In the genomic region with DNA sequence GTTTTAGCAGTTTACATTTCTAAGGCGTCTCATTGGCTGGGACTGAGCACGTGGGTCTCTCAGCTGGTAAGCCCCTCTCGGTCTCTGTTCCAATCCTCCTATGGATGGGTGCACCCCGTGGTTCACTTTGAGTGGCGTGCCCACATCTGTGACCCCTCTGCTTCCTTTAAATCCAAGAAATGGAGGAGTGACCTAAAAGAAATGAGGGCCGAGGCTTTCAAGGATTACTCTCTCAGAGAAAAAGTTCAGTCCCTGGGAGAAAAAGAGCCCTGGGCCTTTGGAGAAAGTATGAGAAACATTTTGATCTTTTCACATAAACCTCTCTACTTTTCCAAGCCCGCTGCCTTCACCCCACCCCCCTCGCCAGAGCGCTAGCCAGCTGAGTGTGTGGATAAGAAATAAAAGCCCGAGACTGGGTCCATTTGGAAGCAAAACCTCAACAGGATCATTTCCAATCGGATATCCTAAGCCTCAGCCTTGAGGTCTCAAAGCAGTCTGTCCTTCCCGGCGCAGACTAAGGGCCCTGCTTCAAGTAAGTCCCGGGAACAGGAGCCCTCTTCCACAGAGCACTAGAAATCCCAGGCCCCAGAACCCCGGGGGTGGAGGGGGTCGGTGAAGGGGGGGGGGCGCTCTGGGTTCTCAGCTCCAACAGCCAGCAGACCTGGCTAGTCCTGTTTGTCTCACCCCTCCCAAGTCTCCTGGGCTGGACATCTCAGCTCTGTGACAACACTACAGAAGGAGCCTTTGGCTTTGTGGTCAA, we compare ENCODE assay signal across 8 mouse cellular contexts. TPM values are rescaled to one million over a fixed set of nuclear protein-coding genes. Genes with fewer than 3 reads are reported as not detected.
DNase-seq lines count a peak whose midpoint lies in the region; ATAC-seq and TF ChIP-seq lines count a peak whose summit lies in the region.

No protein-coding gene starts in this region.

- H3K27ac ChIP-seq in forebrain, embryonic 13.5 days: peak overlapping the region; percentile 66
- peak overlapping the region; percentile 94 for H3K27ac ChIP-seq in limb, embryonic 14.5 days (replicated peaks; ENCODE audit: low read depth, low read length)
- peak overlapping the region; percentile 69 for H3K27ac ChIP-seq in midbrain, embryonic 15.5 days

- peak overlapping the region; percentile 28 for H3K4me3 ChIP-seq in forebrain, embryonic 13.5 days
- H3K4me3 ChIP-seq in limb, embryonic 14.5 days (replicated peaks; ENCODE audit: low read length): peak overlapping the region; percentile 34
- peak overlapping the region; percentile 28 for H3K4me3 ChIP-seq in midbrain, embryonic 15.5 days

- intact Hi-C loops in heart, postnatal 36 days (cut with DNase I): no loop called here

- H3K9ac ChIP-seq in forebrain, embryonic 13.5 days: peak overlapping the region; percentile 54
- H3K9ac ChIP-seq in limb, embryonic 14.5 days (ENCODE audit: low read depth, low read length, severe bottlenecking): peak overlapping the region; percentile 38; the same call in 1 of the 2 replicates
- H3K9ac ChIP-seq in midbrain, embryonic 15.5 days: no peak overlapping the region

- peaks cover 39% of the 10 kb centered on the region for H3K4me1 ChIP-seq in forebrain, embryonic 13.5 days
- H3K4me1 ChIP-seq in limb, embryonic 14.5 days (ENCODE audit: control insufficient read depth, insufficient read depth, low read length): peaks cover 47% of the 10 kb centered on the region
- H3K4me1 ChIP-seq in midbrain, embryonic 15.5 days: peaks cover 45% of the 10 kb centered on the region

- DNase-seq in layer of hippocampus, adult 11-12 months (ENCODE audit: low spot score): peak; percentile 15
- DNase-seq in layer of hippocampus, adult 8-10 months (ENCODE audit: low spot score in 2 of 2): no peak
- DNase-seq in heart, postnatal 36 days: peak; percentile 28 to 41
- DNase-seq in limb, embryonic 14.5 days (ENCODE audit: low spot score): peak; percentile 78
- DNase-seq in adipocyte (ENCODE audit: low spot score): no peak
- no peak for DNase-seq in frontal cortex, postnatal 14 days (ENCODE audit: low spot score in 2 of 2)

- H3K9me3 ChIP-seq in forebrain, embryonic 13.5 days (replicated peaks): no peaks in the 10 kb centered on the region
- H3K9me3 ChIP-seq in limb, embryonic 14.5 days (ENCODE audit: control insufficient read depth, low read length): no peaks in the 10 kb centered on the region
- no peaks in the 10 kb centered on the region for H3K9me3 ChIP-seq in midbrain, embryonic 15.5 days

- H3K27me3 ChIP-seq in forebrain, embryonic 13.5 days: peaks cover 20% of the 10 kb centered on the region
- H3K27me3 ChIP-seq in limb, embryonic 14.5 days (ENCODE audit: control insufficient read depth, insufficient read depth, low read length): no peaks in the 10 kb centered on the region
- no peaks in the 10 kb centered on the region for H3K27me3 ChIP-seq in midbrain, embryonic 15.5 days (replicated peaks)

- ATAC-seq in forebrain, embryonic 13.5 days: peak; percentile 96
- peak; percentile 91 for ATAC-seq in limb, embryonic 14.5 days (ENCODE audit: low FRiP score, low read depth)
- ATAC-seq in midbrain, embryonic 15.5 days (replicated peaks): peak; percentile 89

- H3K36me3 ChIP-seq in forebrain, embryonic 13.5 days (ENCODE audit: poor library complexity, severe bottlenecking): no peaks in the 10 kb centered on the region
- H3K36me3 ChIP-seq in limb, embryonic 14.5 days (ENCODE audit: control insufficient read depth, insufficient read depth, low read length): no peaks in the 10 kb centered on the region
- no peaks in the 10 kb centered on the region for H3K36me3 ChIP-seq in midbrain, embryonic 15.5 days (replicated peaks)

- WGBS in forebrain, embryonic 13.5 days: 2% methylated on average over 17 of the region's 17 CpGs
- WGBS in limb, embryonic 14.5 days: 1% methylated on average over 17 of the region's 17 CpGs
- 2% methylated on average over 17 of the region's 17 CpGs for WGBS in midbrain, embryonic 15.5 days

- no peak for TF ChIP-seq POLR2A in limb, embryonic 14.5 days (IDR thresholded peaks at IDR 0.05; ENCODE audit: borderline replicate concordance, extremely low read depth, insufficient read depth, insufficient read length)

- peak overlapping the region; percentile 61 for H3K4me2 ChIP-seq in forebrain, embryonic 13.5 days
- H3K4me2 ChIP-seq in limb, embryonic 14.5 days (replicated peaks; ENCODE audit: low read depth, low read length, severe bottlenecking): peak overlapping the region; percentile 65
- H3K4me2 ChIP-seq in midbrain, embryonic 15.5 days: peak overlapping the region; percentile 55

RNA-seq across cellular contexts. Expression of a gene that starts 28.9 kb away (rescaled TPM):
- total RNA-seq in layer of hippocampus, adult 8-10 months (2022): 10 to 100 TPM; 29.6 to 35.6 (median 32.4) TPM
- 9.6 and 11.4 TPM in 2 replicates for polyA plus RNA-seq in forebrain, embryonic 13.5 days (2015; fragmentation: Nextera tagmentation; extraction: Ambion mirVana)
- total RNA-seq in heart, postnatal 36 days (2021): 1 to 10 TPM; 4.1 to 6.2 TPM
- 50.9 and 58.2 TPM in 2 replicates for polyA plus RNA-seq in limb, embryonic 14.5 days (2012; rRNA removed)
- polyA plus RNA-seq in limb, embryonic 14.5 days (2014; fragmentation: Nextera tagmentation; extraction: Ambion mirVana): 22.6 and 22.7 TPM in 2 replicates
- polyA plus RNA-seq in midbrain, embryonic 15.5 days (2015; fragmentation: Nextera tagmentation; extraction: Ambion mirVana): 13.2 and 13.5 TPM in 2 replicates

Comparison
In these comparisons a context has a peak if more than half of its experiments do, and no peak if none do; other contexts are left out.
1. DNase-seq: peak in layer of hippocampus, adult 11-12 months (single experiment), heart, postnatal 36 days (2 of 2) and limb, embryonic 14.5 days (single experiment); none in layer of hippocampus, adult 8-10 months (0 of 2), adipocyte (single experiment) and frontal cortex, postnatal 14 days (0 of 2).
2. Peak in every context shown above with its lines, with median percentiles within 50 percentile points of each other: ATAC-seq, H3K27ac ChIP-seq, H3K4me2 ChIP-seq and H3K4me3 ChIP-seq.